Mouse (Mus musculus) limb, embryonic 10.5 days (tissue): ENCODE measurements at regions not wholly inside any gene's neighbourhood (a gene's known extent, or its start where the extent isn't known, plus 50 kb on each side); places are given as distances from the start of the nearest gene placed in this dataset.

Source experiments
- DNase-seq: peaks from one replicate; pipeline ENCODE4 v3.0.0-alpha.2; 2017; ENCODE audit warnings: low spot score
- H3K27ac ChIP-seq: fragments of 300-500 bp; sonication (generic); 2 replicates; pipeline ENCODE4 v1.5.1; 2016; ENCODE audit warnings: mild to moderate bottlenecking
- H3K27me3 ChIP-seq: fragments of 300-500 bp; sonication (generic); 2 replicates; pipeline ENCODE4 v1.6.1; 2016; ENCODE audit warnings: low read depth, mild to moderate bottlenecking; ENCODE audit not compliant: poor library complexity, severe bottlenecking
- H3K36me3 ChIP-seq: fragments of 300-500 bp; sonication (generic); 2 replicates; pipeline ENCODE4 v1.6.1; 2016; ENCODE audit warnings: mild to moderate bottlenecking, moderate library complexity
- H3K4me1 ChIP-seq: fragments of 300-500 bp; sonication (generic); 2 replicates; pipeline ENCODE4 v1.6.1; 2016
- H3K4me3 ChIP-seq: fragments of 300-500 bp; sonication (generic); 2 replicates; pipeline ENCODE4 v1.5.1; 2016; ENCODE audit warnings: mild to moderate bottlenecking, moderate library complexity
- H3K9me3 ChIP-seq: fragments of 300-500 bp; sonication (generic); replicated peaks from 2 replicates; pipeline ENCODE4 v1.6.1; 2016; ENCODE audit warnings: mild to moderate bottlenecking
- WGBS: fragments of 180-500 bp; shearing (Covaris S2); methylation state at CpG from one replicate; pipeline ENCODE4 v1.1.7; 2016; 5-methylcytosine and 5-hydroxymethylcytosine counted together

DNA sequence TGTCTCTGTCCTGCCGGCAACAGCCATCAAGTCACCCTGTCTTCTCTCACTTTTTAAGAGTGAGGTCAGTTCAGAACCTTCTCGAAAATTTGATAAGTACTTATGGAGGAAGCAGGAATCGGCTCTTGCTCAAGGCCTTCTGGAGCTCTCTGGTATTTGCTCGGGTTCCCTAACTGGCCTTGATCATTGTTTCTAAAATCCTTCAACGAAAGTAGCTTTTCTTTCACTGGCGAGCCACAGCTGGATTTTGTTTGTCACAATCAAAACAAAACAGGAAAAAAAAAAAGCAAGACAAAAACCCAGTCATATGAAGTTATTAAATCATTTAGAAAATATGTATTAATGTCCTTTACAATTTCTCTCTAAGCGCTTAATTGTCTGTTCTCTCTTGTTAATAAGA is 156.6 kb upstream of the Tex13c2 start:
- H3K4me1 ChIP-seq: no peaks in the 10 kb centered on the region
- DNase-seq: no peak
- no peaks in the 10 kb centered on the region for H3K27me3 ChIP-seq
- no peak overlapping the region for H3K4me3 ChIP-seq
- no peaks in the 10 kb centered on the region for H3K36me3 ChIP-seq
- H3K9me3 ChIP-seq: no peaks in the 10 kb centered on the region
- 88% methylated on average over 7 of the region's 7 CpGs for WGBS
- H3K27ac ChIP-seq: no peak overlapping the region

DNA sequence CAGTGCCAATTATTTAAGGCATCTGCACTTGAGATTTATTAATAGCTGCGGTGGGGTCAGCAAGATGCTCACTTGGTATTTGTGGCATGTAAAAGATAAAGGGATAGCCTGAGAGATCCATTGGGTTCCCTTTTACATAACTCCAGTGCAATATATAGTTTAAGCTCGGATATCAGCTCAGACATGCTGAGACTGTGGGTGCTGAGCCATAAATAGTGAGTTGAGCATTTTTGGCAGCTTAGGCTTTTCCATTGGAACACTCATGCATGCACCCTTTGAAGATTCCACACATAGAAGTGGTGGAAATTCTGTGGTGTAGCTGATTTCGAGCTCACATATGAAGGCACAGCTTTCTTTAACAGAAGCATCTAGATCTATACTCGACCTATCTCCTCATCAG is 155.9 kb upstream of the Tex13c2 start:
- DNase-seq: no peak
- Histone ChIP-seq H3K27me3 (no peaks in the 10 kb centered on the region), H3K27ac (no peak overlapping the region), H3K4me3 (no peak overlapping the region), H3K9me3 (no peaks in the 10 kb centered on the region), H3K4me1 (no peaks in the 10 kb centered on the region), H3K36me3 (no peaks in the 10 kb centered on the region)
- WGBS: 80% methylated on average over 4 of the region's 4 CpGs

DNA sequence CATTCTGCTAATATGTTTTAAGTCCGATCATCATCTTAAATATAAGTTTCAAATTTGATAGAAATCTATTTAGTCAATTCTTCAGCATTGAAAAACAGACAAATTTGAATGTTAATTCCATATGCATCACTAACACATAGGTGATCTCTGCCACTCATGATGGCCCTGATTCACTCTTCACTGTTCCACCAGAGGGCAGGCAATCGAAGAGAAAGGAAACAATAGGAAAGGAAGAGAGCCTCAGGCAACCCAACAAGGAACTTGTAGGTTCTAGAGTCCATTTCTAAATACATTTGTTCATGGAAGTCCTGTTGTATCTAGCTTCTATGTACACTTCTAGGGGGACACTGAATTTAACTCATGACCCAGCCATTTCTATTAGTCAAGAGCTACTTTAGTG is 154.7 kb upstream of the Tex13c2 start:
- Histone ChIP-seq H3K27me3 (no peaks in the 10 kb centered on the region), H3K4me3 (no peak overlapping the region), H3K36me3 (no peaks in the 10 kb centered on the region), H3K9me3 (no peaks in the 10 kb centered on the region), H3K27ac (no peak overlapping the region), H3K4me1 (no peaks in the 10 kb centered on the region)
- no peak for DNase-seq
- WGBS: 94% methylated on average over 2 of the region's 2 CpGs

GRCm38 (mm10) chrX:42336772-42337171 is 152.7 kb upstream of the Tex13c2 start:
- Histone ChIP-seq H3K4me1 (no peaks in the 10 kb centered on the region), H3K9me3 (no peaks in the 10 kb centered on the region), H3K4me3 (no peak overlapping the region), H3K27me3 (no peaks in the 10 kb centered on the region), H3K27ac (no peak overlapping the region), H3K36me3 (no peaks in the 10 kb centered on the region)
- no peak for DNase-seq
- WGBS: 89% methylated on average over 3 of the region's 3 CpGs

DNA sequence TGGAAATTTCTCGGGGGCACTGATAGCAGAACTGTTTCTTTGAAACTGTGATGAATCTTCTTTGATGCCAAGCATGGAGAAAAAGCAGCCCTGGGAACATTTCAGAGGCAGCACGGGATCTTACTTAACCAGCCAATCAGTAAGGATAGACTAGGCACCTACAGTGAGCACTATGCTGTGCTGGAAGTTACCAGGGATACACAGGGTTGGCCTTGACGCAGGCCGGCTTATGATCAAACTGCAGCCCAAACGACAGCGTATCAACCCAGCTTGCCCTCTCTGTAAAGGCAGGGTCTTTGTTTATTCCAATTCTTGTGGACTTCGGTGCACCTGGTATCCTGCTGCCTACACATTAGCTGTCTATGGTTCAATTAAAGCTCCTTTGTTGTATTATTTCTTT is 147.1 kb upstream of the Tex13c2 start:
- peaks cover 3% of the 10 kb centered on the region; the same call in 1 of the 2 replicates for H3K4me1 ChIP-seq
- no peak overlapping the region for H3K27ac ChIP-seq
- no peak overlapping the region for H3K4me3 ChIP-seq
- H3K36me3 ChIP-seq: no peaks in the 10 kb centered on the region
- no peaks in the 10 kb centered on the region for H3K27me3 ChIP-seq
- no peak for DNase-seq
- WGBS: 64% methylated on average over 7 of the region's 7 CpGs
- no peaks in the 10 kb centered on the region for H3K9me3 ChIP-seq

- H3K27me3 ChIP-seq: no peaks in the 10 kb centered on the region
- 24% methylated on average over 16 of the region's 16 CpGs for WGBS
- H3K4me3 ChIP-seq: no peak overlapping the region
- H3K36me3 ChIP-seq: no peaks in the 10 kb centered on the region
- DNase-seq: no peak
- H3K27ac ChIP-seq: no peak overlapping the region
- no peaks in the 10 kb centered on the region for H3K9me3 ChIP-seq
- H3K4me1 ChIP-seq: peaks cover 3% of the 10 kb centered on the region; the same call in 1 of the 2 replicates
These were observed 146.3 kb upstream of the Tex13c2 start for GRCm38 (mm10) chrX:42342951-42343879.

GRCm38 (mm10) chrX:42352610-42353254 is 136.8 kb upstream of the Tex13c2 start:
- Histone ChIP-seq H3K9me3 (no peaks in the 10 kb centered on the region), H3K27ac (no peak overlapping the region), H3K4me3 (no peak overlapping the region), H3K4me1 (no peaks in the 10 kb centered on the region), H3K27me3 (no peaks in the 10 kb centered on the region), H3K36me3 (no peaks in the 10 kb centered on the region)
- DNase-seq: no peak
- WGBS: 87% methylated on average over 5 of the region's 5 CpGs

DNA sequence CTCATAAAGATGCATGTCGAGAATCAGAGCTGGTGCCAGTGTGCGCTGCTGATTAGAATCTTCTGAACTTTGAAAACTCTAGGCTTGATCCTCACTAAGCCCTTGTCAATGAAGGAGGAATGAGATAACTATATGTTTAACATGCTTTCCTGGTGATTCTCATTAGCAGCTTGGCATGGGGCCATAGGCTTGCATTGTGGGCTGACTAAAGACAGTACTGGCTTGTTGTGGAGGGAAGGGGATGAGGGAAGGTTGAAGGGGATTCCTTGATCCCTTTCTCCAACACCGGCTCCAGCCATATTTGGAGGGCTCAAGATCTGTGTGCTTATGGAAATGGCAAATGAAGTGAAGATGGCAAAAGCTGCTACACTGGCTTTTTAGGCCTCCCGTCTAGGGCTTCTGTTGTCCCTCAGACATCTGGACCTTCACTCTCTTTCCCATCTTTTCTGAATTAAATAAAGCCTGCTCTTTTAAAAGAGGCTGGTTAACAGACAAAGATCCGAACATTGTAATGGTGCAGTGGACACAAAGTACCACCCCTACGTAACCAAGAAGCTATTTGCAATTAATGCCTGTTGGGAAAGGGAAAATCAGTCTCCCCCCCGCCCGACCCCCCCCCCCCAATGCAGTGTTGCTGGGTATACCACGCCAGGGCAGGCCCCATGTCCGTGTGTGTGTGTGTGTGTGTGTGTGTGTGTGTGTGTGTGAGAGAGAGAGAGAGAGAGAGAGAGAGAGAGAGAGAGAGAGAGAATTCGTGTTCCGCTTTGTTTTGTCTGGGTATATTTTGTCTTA is 129.9 kb upstream of the Tex13c2 start:
- no peak for DNase-seq
- Histone ChIP-seq H3K9me3 (no peaks in the 10 kb centered on the region), H3K4me3 (0 out of 2 replicates have a peak overlapping the region, but pooled peaks have one; percentile 10), H3K27ac (peak overlapping the region; percentile 58; the same call in 1 of the 2 replicates), H3K36me3 (no peaks in the 10 kb centered on the region), H3K4me1 (0 out of 2 replicates have a peak, but pooled peaks cover 3% of the 10 kb centered on the region), H3K27me3 (peaks cover 11% of the 10 kb centered on the region; the same call in 1 of the 2 replicates)
- WGBS: 43% methylated on average over 9 of the region's 12 CpGs

DNA sequence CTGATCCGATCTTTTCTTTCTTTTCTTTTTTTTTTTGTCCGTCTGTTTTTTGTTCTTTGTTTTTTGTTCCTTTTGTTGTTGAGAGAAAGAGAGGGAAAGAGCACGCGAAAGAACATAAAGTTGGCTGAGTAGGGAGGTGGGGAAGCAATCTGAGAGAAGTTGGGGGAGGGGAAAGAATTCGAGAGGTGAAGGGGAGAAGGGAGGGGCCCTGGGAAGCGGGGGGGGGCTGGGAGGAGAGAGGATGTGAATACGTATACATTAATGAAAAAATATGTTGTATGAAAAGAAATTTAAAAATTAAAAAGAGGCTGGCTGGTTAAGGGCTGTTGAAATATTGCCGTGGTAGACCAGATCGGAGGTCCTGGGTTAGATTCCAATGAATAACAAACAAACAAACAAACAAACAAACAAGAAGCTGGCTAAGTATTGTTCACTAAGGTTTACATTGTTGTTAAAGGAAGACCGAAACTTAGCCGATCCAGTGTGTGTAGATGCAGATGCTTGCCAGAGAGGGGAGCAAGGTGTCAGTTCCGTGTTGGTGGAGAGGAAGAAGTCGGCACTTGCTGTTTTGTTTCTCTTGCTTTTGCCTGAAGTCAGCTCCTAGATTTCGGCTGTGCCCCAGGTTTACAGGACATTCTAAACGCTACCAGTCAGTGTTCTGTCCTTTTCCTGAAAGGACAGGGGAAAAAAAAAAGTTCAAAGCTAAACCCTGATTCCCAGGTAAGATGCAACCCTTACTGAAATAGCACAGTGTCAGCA is 129.1 kb upstream of the Tex13c2 start:
- no peak overlapping the region; the same call in 1 of the 2 replicates for H3K27ac ChIP-seq
- peak; percentile 32 for DNase-seq
- 16% methylated on average over 14 of the region's 15 CpGs for WGBS
- 0 out of 2 replicates have a peak, but pooled peaks cover 3% of the 10 kb centered on the region for H3K4me1 ChIP-seq
- H3K36me3 ChIP-seq: no peaks in the 10 kb centered on the region
- no peaks in the 10 kb centered on the region for H3K9me3 ChIP-seq
- H3K4me3 ChIP-seq: peak overlapping the region; percentile 37
- peaks cover 11% of the 10 kb centered on the region; the same call in 1 of the 2 replicates for H3K27me3 ChIP-seq

GRCm38 (mm10) chrX:42360973-42361372 is 128.5 kb upstream of the Tex13c2 start:
- WGBS: 26% methylated on average over 6 of the region's 6 CpGs
- Histone ChIP-seq H3K36me3 (no peaks in the 10 kb centered on the region), H3K4me1 (0 out of 2 replicates have a peak, but pooled peaks cover 3% of the 10 kb centered on the region)

DNA sequence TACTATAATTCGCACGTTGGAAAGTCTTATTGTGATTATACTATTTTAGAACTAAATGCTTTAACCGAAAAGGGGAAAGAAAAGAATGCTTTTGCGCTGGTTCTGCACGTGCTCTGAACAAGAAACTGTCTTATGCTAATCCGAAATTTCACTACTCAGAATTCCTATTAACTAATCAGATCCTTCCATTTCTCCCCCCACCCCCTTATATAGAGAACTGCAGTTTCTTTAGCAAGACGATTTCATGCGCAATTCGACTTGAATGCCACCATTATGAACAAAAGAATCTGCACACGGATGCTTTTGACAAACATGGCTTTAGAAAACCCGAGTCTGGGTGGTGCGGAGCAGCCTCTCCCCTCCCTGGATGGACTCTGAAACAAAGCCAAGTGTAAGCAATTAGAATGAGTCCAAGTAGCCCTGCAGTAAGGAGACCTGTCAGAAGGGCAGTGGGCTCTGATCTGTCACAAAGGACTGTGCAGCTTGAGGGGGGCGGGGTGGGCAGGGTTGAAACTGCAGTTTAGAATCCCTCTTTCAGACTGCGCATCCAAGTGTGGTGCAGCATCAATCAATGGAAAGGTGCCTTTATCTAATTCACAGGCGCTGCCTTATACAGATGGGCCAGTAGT is 128.0 kb upstream of the Tex13c2 start:
- Histone ChIP-seq H3K27me3 (peaks cover 11% of the 10 kb centered on the region; the same call in 1 of the 2 replicates), H3K4me3 (no peak overlapping the region), H3K36me3 (no peaks in the 10 kb centered on the region), H3K27ac (no peak overlapping the region), H3K4me1 (0 out of 2 replicates have a peak, but pooled peaks cover 3% of the 10 kb centered on the region), H3K9me3 (no peaks in the 10 kb centered on the region)
- 27% methylated on average over 15 of the region's 15 CpGs for WGBS
- DNase-seq: peak; percentile 29

More at GRCm38 (mm10) chrX:42360973-42361372, 128.5 kb upstream of the Tex13c2 start:
- DNase-seq: no peak
- no peak overlapping the region for H3K4me3 ChIP-seq
- H3K9me3 ChIP-seq: no peaks in the 10 kb centered on the region
- no peak overlapping the region for H3K27ac ChIP-seq
- peaks cover 11% of the 10 kb centered on the region; the same call in 1 of the 2 replicates for H3K27me3 ChIP-seq
